Mouse (Mus musculus) heart, postnatal 0 days (tissue): ENCODE data around the gene Plxdc2.

ENCODE experiments used
- CTCF ChIP-seq: IDR thresholded peaks from 2 replicates; pipeline ENCODE4 v1.5.1; 2016; ENCODE audit warnings: antibody characterized with exemption, control low read depth, low read depth
- EP300 ChIP-seq: IDR thresholded peaks from 2 replicates; pipeline ENCODE4 v1.6.1; 2016; ENCODE audit warnings: antibody characterized with exemption, low read depth

DNA sequence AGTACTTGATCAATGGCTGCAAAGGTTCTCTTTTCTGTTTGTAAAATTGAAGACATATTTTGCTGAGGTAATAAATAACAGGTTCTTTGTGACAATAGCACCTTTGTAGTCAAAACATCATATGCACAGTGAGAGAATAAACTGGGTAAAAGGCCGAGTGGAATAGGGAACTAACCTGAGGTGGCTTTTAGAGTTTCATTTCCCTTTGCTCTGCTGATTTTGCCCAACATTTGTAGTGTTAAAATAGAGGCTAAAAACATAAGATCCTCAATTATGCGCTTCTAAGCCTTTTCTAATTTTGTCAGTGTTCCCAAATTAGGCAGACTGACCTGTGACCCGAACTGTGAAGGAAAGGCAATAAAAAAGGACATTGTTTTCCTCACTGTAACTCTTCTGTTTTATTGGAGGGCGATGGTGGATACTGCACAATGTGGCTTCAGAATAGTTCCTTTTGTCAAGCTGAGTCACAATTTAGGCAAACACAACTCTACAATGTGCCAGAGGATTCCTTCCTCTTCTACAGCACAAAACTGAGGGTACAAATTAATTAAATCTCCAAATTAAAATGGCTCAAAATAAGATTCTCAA is 20.8 kb upstream of the Plxdc2 start:
- no peak for TF ChIP-seq CTCF
- no peak for TF ChIP-seq EP300
